Mouse (Mus musculus) kidney, postnatal 0 days (tissue): ENCODE results near the gene Reep3. TPM values are rescaled to one million over a fixed set of nuclear protein-coding genes. Genes with fewer than 3 reads are reported as not detected.
A peak's percentile ranks its signal among the peaks of the same experiment; 100 is the strongest.

Experiments used
- ATAC-seq: fragments of 200-750 bp; cut with Nextera tagmentation; replicated peaks from 2 replicates; pipeline ENCODE4 v1.8.0; 2017; ENCODE audit warnings: low read depth, moderate number of reproducible peaks, moderate TSS enrichment, moderate library complexity; ENCODE audit not compliant: low FRiP score
- DNase-seq: peaks from one replicate; pipeline ENCODE4 v3.0.0-alpha.2; 2016; ENCODE audit warnings: low spot score
- H3K27ac ChIP-seq: fragments of 300-500 bp; sonication (generic); 2 replicates; pipeline ENCODE4 v1.5.1; 2014; ENCODE audit warnings: mild to moderate bottlenecking
- H3K27me3 ChIP-seq: fragments of 300-500 bp; sonication (generic); 2 replicates; pipeline ENCODE4 v1.6.1; 2014; ENCODE audit warnings: low read length, mixed read lengths; ENCODE audit not compliant: insufficient read depth
- H3K36me3 ChIP-seq: fragments of 300-500 bp; sonication (generic); 2 replicates; pipeline ENCODE4 v1.6.1; 2014; ENCODE audit warnings: low read length, mixed read lengths; ENCODE audit not compliant: insufficient read depth
- H3K4me1 ChIP-seq: fragments of 300-500 bp; sonication (generic); replicated peaks from 2 replicates; pipeline ENCODE4 v1.6.1; 2014; ENCODE audit warnings: antibody characterized with exemption, low read length, mixed read lengths; ENCODE audit not compliant: insufficient read depth
- H3K4me2 ChIP-seq: fragments of 300-500 bp; sonication (generic); 2 replicates; pipeline ENCODE4 v1.6.1; 2014; ENCODE audit warnings: mild to moderate bottlenecking, low read length, moderate library complexity, mixed read lengths
- H3K4me3 ChIP-seq: fragments of 300-500 bp; sonication (generic); replicated peaks from 2 replicates; pipeline ENCODE4 v1.5.1; 2014; ENCODE audit warnings: low read depth, low read length
- H3K9ac ChIP-seq: fragments of 300-500 bp; sonication (generic); 2 replicates; pipeline ENCODE4 v1.6.1; 2014; ENCODE audit warnings: low read depth, low read length
- H3K9me3 ChIP-seq: fragments of 300-500 bp; sonication (generic); replicated peaks from 2 replicates; pipeline ENCODE4 v1.6.1; 2016; ENCODE audit warnings: low read length, inconsistent platforms, mixed read lengths
- CTCF ChIP-seq: IDR thresholded peaks from 2 replicates; pipeline ENCODE4 v1.5.1; 2016; ENCODE audit warnings: antibody characterized with exemption, low read depth, mild to moderate bottlenecking, moderate library complexity
- WGBS: fragments of 180-500 bp; shearing (Covaris S2); extraction: QIAGEN DNeasy Blood & Tissue Kit; methylation state at CpG from one replicate; pipeline ENCODE4 v1.1.7; 2014; 5-methylcytosine and 5-hydroxymethylcytosine counted together
- polyA plus RNA-seq: library from polyadenylated mRNA; unstranded; fragments of >200 nt; fragmentation: Nextera tagmentation; extraction: Ambion mirVana; gene quantifications from 2 replicates; pipeline ENCODE4 v1.2.1, GENCODE M21; 2015

Gene Reep3
- polyA plus RNA-seq, 1 experiment from 2014 or later, result 44.7 TPM

GRCm38 (mm10) chr10:67048871-67049615, 47.7 kb downstream of the Reep3 start:
- Histone ChIP-seq H3K4me1 (peaks cover 14% of the 10 kb centered on the region), H3K9ac (no peak overlapping the region), H3K4me2 (no peak overlapping the region), H3K9me3 (no peaks in the 10 kb centered on the region), H3K27me3 (no peaks in the 10 kb centered on the region), H3K27ac (no peak overlapping the region), H3K36me3 (no peaks in the 10 kb centered on the region), H3K4me3 (no peak overlapping the region)
- TF ChIP-seq CTCF, result no peak
- ATAC-seq, result no peak
- 86% methylated on average over 13 of the region's 13 CpGs for WGBS
- DNase-seq, result no peak

DNA sequence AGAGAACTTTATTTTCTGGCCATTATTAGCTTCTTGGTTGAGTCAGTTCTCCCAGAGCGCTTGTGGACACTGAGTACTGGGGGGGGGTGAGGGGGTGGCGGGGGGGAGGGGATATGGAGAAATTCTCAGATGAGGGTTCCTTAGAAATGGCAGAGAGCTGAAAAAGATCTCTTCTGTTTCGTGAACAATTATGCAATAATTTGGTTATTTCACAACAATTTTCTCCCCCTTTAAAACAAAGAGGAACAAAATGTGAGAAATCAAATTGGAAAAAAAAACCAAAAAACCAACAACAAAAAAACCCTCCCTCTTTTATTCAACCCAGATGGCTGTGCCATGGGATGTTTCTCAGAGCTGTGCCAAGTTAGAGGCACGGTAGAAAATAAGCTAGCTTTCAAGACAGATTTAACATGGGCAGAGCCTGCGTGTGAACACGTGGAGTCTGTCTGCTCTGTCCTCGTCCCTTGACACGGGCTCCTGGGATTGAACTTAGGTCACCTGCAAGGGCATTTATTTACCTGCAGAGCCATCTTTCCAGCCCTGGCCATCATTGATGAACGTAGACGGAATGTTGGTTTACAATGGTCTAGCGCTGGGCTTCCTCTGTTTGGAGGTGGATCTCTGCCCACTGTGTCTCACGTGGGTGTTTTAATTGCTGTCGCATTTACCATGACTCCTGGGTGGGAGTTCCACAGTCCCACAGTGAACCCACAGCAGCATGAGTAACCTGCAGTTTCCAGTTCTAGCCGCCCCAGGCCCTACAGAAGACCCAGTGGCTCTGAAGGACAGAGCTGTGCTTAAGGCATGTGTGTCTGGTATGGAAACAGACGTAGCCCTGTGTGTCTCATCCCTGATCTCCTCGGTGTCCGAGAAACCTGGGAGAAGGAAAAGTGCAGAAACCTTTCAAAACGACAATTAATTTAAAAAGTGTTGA, 48.8 kb downstream of the Reep3 start:
- Histone ChIP-seq H3K4me1 (peaks cover 7% of the 10 kb centered on the region; the same call in 1 of the 2 replicates), H3K9ac (no peak overlapping the region), H3K27ac (no peak overlapping the region), H3K36me3 (no peaks in the 10 kb centered on the region), H3K4me2 (no peak overlapping the region), H3K27me3 (no peaks in the 10 kb centered on the region), H3K9me3 (no peaks in the 10 kb centered on the region), H3K4me3 (no peak overlapping the region)
- WGBS, result 76% methylated on average over 18 of the region's 18 CpGs
- peak; percentile 46 for DNase-seq
- TF ChIP-seq CTCF, result no peak
- ATAC-seq, result no peak

DNA sequence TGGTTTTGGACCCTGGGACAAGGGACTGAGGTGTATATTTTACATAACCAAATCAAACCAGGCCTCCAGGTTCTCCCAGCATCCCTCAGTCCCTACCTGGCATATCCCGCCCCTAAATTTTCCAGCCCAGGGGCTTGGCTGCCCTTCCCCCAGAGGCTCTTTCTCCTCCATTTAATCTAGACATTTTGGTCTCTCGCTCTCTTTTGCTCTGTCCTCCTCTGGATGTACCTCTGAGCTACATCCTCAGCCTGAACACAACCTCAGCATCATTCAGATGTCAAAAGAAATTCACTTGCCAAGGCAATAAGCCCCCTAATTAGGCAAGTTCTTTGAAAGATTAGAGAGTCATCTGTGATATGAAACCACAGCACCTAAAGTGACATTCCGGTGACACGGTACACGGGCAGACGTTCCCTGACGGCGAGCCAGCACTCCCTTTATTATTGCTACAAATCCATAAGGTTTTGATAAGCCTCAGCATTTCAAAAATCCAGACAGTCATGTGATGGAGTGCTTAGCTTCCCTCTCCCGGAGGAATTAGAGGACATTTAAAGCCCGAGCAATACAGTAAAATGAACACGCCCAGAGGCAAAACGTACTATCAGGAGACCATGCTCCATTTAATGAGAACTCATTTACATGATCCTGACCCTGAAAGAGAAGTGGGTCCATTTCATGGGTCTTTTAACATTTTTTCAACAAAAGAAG, 51.4 kb downstream of the Reep3 start:
- Histone ChIP-seq H3K9me3 (no peaks in the 10 kb centered on the region), H3K36me3 (no peaks in the 10 kb centered on the region), H3K4me2 (no peak overlapping the region), H3K27ac (no peak overlapping the region), H3K4me1 (no peaks in the 10 kb centered on the region; the same call in 1 of the 2 replicates), H3K27me3 (no peaks in the 10 kb centered on the region), H3K9ac (no peak overlapping the region), H3K4me3 (no peak overlapping the region)
- ATAC-seq (no peak), DNase-seq (peak; percentile 27)
- no peak for TF ChIP-seq CTCF
- 51% methylated on average over 12 of the region's 12 CpGs for WGBS

- no peaks in the 10 kb centered on the region; the same call in 1 of the 2 replicates for H3K4me1 ChIP-seq
- H3K36me3 ChIP-seq, result no peaks in the 10 kb centered on the region
- no peak overlapping the region for H3K4me2 ChIP-seq
- H3K27me3 ChIP-seq, result no peaks in the 10 kb centered on the region
- H3K27ac ChIP-seq, result no peak overlapping the region
- H3K4me3 ChIP-seq, result no peak overlapping the region
- TF ChIP-seq CTCF, result no peak
- no peak for DNase-seq
- WGBS, result 43% methylated on average over 5 of the region's 5 CpGs
- no peaks in the 10 kb centered on the region for H3K9me3 ChIP-seq
- no peak for ATAC-seq
- no peak overlapping the region for H3K9ac ChIP-seq
Measured at GRCm38 (mm10) chr10:67044346-67044745, 52.4 kb downstream of the Reep3 start.

DNA sequence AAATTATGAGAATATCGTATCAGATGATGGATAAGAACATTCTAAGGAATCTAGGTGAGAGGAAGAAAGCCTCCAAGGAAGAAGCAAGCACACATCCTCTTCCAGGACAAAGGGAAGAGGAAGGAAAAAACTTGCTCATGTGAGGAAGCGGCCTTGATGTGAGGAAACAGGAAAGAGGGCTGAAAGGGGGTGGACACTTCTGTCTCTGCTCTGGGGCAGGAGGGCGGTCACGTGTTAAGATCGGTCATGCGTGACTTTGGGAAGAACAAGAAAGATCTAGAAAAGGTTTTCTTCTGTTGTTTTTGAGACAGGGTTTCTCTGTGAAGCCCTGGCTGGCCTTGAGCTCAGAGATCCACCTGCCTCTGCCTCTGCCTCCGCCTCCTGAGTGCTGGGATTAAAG, 53.5 kb downstream of the Reep3 start:
- Histone ChIP-seq H3K36me3 (0 out of 2 replicates have a peak, but pooled peaks cover 2% of the 10 kb centered on the region), H3K27ac (0 out of 2 replicates have a peak overlapping the region, but pooled peaks have one; percentile 5)
- peak; percentile 40 for DNase-seq

DNA sequence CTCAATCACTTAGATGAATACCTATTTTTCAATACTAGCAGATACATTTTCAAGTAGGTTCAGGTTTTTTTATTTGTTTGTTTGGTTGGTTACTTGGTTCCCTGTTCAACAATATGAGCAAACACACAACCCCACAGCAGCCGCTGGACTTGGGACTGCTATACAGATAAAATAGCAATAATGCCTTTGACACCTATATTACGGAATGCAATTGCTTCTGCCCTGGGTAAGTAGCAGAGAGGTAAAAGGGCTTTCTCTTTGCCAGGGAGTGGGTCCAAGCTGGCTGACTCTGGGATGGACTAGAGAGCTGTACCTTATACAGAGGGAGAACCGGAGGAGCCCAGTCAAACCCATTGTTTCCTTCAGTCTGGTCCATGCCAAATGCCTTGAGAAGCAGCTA, 56.3 kb downstream of the Reep3 start:
- Histone ChIP-seq H3K9me3 (no peaks in the 10 kb centered on the region), H3K4me3 (no peak overlapping the region), H3K9ac (no peak overlapping the region), H3K4me1 (peaks cover 3% of the 10 kb centered on the region; the same call in 1 of the 2 replicates), H3K4me2 (no peak overlapping the region), H3K36me3 (0 out of 2 replicates have a peak, but pooled peaks cover 2% of the 10 kb centered on the region), H3K27ac (no peak overlapping the region), H3K27me3 (no peaks in the 10 kb centered on the region)
- no peak for TF ChIP-seq CTCF
- no peak for DNase-seq
- WGBS, result 86% methylated on average over 3 of the region's 3 CpGs
- ATAC-seq, result no peak

More for the DNA sequence above, 53.5 kb downstream of the Reep3 start:
- 75% methylated on average over 7 of the region's 7 CpGs for WGBS
- ATAC-seq, result 0 out of 2 replicates have a peak, but pooled peaks have one; percentile 47
- Histone ChIP-seq H3K9ac (no peak overlapping the region), H3K4me1 (peaks cover 3% of the 10 kb centered on the region; the same call in 1 of the 2 replicates), H3K4me3 (no peak overlapping the region), H3K9me3 (no peaks in the 10 kb centered on the region), H3K4me2 (no peak overlapping the region), H3K27me3 (no peaks in the 10 kb centered on the region)
- no peak for TF ChIP-seq CTCF
